In genomic region chr16:11134348-11135344, GRCm38 (mm10) we compare ENCODE assay signal across 8 mouse cellular contexts. TPM values are rescaled to one million over a fixed set of nuclear protein-coding genes. Genes with fewer than 3 reads are reported as not detected.
A peak's percentile ranks its signal among the peaks of the same experiment; 100 is the strongest.
DNase-seq lines count a peak whose midpoint lies in the region; ATAC-seq and TF ChIP-seq lines count a peak whose summit lies in the region.

Gene Txndc11 (minus strand): TSS chr16:11134650.

- no peaks in the 10 kb centered on the region for H3K9me3 ChIP-seq in heart, embryonic 12.5 days (replicated peaks)
- H3K9me3 ChIP-seq in kidney, postnatal 0 days (replicated peaks; ENCODE audit: low read length), result no peaks in the 10 kb centered on the region
- H3K9me3 ChIP-seq in liver, embryonic 11.5 days (ENCODE audit: control insufficient read depth, low read length), result no peaks in the 10 kb centered on the region
- no peaks in the 10 kb centered on the region for H3K9me3 ChIP-seq in stomach, embryonic 14.5 days (ENCODE audit: control insufficient read depth, low read depth, low read length)

- H3K27me3 ChIP-seq in heart, embryonic 12.5 days (replicated peaks), result no peaks in the 10 kb centered on the region
- H3K27me3 ChIP-seq in kidney, postnatal 0 days (ENCODE audit: insufficient read depth, low read length), result no peaks in the 10 kb centered on the region
- no peaks in the 10 kb centered on the region for H3K27me3 ChIP-seq in liver, embryonic 11.5 days (replicated peaks; ENCODE audit: control insufficient read depth, insufficient read depth, low read length)
- no peaks in the 10 kb centered on the region for H3K27me3 ChIP-seq in stomach, embryonic 14.5 days (ENCODE audit: control insufficient read depth, insufficient read depth, low read length)

- H3K4me2 ChIP-seq in heart, embryonic 12.5 days, result peak within 1 kb of the TSS; percentile 79
- peak within 1 kb of the TSS; percentile 87 for H3K4me2 ChIP-seq in kidney, postnatal 0 days (ENCODE audit: low read length)
- H3K4me2 ChIP-seq in liver, embryonic 11.5 days, result peak within 1 kb of the TSS; percentile 82
- peak within 1 kb of the TSS; percentile 83 for H3K4me2 ChIP-seq in stomach, embryonic 14.5 days (replicated peaks; ENCODE audit: low read depth, low read length)

- H3K36me3 ChIP-seq in heart, embryonic 12.5 days, result peaks cover 31% of the 10 kb centered on the region
- peaks cover 14% of the 10 kb centered on the region for H3K36me3 ChIP-seq in kidney, postnatal 0 days (ENCODE audit: insufficient read depth, low read length)
- peaks cover 4% of the 10 kb centered on the region; the same call in 1 of the 2 replicates for H3K36me3 ChIP-seq in liver, embryonic 11.5 days (ENCODE audit: control insufficient read depth, insufficient read depth, low read length)
- peaks cover 16% of the 10 kb centered on the region for H3K36me3 ChIP-seq in stomach, embryonic 14.5 days (ENCODE audit: control insufficient read depth, insufficient read depth, low read length)

- WGBS in heart, embryonic 12.5 days, result under 1% methylated on average over 80 of the region's 80 CpGs
- WGBS in kidney, postnatal 0 days, result under 1% methylated on average over 70 of the region's 80 CpGs
- WGBS in liver, embryonic 11.5 days, result under 1% methylated on average over 75 of the region's 80 CpGs
- WGBS in stomach, embryonic 14.5 days, result under 1% methylated on average over 76 of the region's 80 CpGs

- peak; percentile 96 for ATAC-seq in erythroid progenitor cell, adult 5-6 weeks (replicated peaks; ENCODE audit: low FRiP score, poor library complexity, severe bottlenecking)
- peak; percentile 97 for ATAC-seq in heart, embryonic 12.5 days (ENCODE audit: insufficient number of reproducible peaks, low FRiP score)
- ATAC-seq in kidney, postnatal 0 days (replicated peaks; ENCODE audit: low FRiP score, low read depth), result peak; percentile 99
- ATAC-seq in liver, embryonic 11.5 days (replicated peaks; ENCODE audit: low FRiP score), result peak; percentile 97
- peak; percentile 98 for ATAC-seq in stomach, embryonic 14.5 days (ENCODE audit: insufficient number of reproducible peaks, insufficient read depth, low FRiP score, low read depth)

- H3K4me3 ChIP-seq in heart, embryonic 12.5 days, result peak within 1 kb of the TSS; percentile 97
- peak within 1 kb of the TSS; percentile 98 for H3K4me3 ChIP-seq in kidney, postnatal 0 days (replicated peaks; ENCODE audit: low read depth, low read length)
- peak within 1 kb of the TSS; percentile 93 for H3K4me3 ChIP-seq in liver, embryonic 11.5 days (ENCODE audit: low read depth, low read length)
- peak within 1 kb of the TSS; percentile 73 for H3K4me3 ChIP-seq in stomach, embryonic 14.5 days (ENCODE audit: low read depth, low read length)

- H3K27ac ChIP-seq in heart, embryonic 12.5 days (ENCODE audit: poor library complexity, severe bottlenecking), result peak within 1 kb of the TSS; percentile 98
- H3K27ac ChIP-seq in kidney, postnatal 0 days, result peak within 1 kb of the TSS; percentile 95
- H3K27ac ChIP-seq in liver, embryonic 11.5 days (ENCODE audit: low read depth, low read length), result peak within 1 kb of the TSS; percentile 96
- H3K27ac ChIP-seq in stomach, embryonic 14.5 days (ENCODE audit: low read length), result peak within 1 kb of the TSS; percentile 87

- H3K9ac ChIP-seq in heart, embryonic 12.5 days, result peak within 1 kb of the TSS; percentile 98
- peak within 1 kb of the TSS; percentile 95 for H3K9ac ChIP-seq in kidney, postnatal 0 days (ENCODE audit: low read depth, low read length)
- peak within 1 kb of the TSS; percentile 95 for H3K9ac ChIP-seq in liver, embryonic 11.5 days (ENCODE audit: low read depth, low read length)
- H3K9ac ChIP-seq in stomach, embryonic 14.5 days (replicated peaks; ENCODE audit: low read depth, low read length), result peak within 1 kb of the TSS; percentile 60

- H3K4me1 ChIP-seq in heart, embryonic 12.5 days (replicated peaks), result peaks cover 23% of the 10 kb centered on the region
- H3K4me1 ChIP-seq in kidney, postnatal 0 days (replicated peaks; ENCODE audit: insufficient read depth, low read length), result peaks cover 18% of the 10 kb centered on the region
- H3K4me1 ChIP-seq in liver, embryonic 11.5 days (replicated peaks; ENCODE audit: control insufficient read depth, insufficient read depth, low read length), result peaks cover 21% of the 10 kb centered on the region
- peaks cover 17% of the 10 kb centered on the region for H3K4me1 ChIP-seq in stomach, embryonic 14.5 days (ENCODE audit: control insufficient read depth, insufficient read depth, low read length)

- peak; percentile 9; the same call in 1 of the 2 replicates for TF ChIP-seq CTCF in kidney, postnatal 0 days (IDR thresholded peaks at IDR 0.05; ENCODE audit: low read depth)

- peak; percentile 99 for DNase-seq in CD4-positive helper T cell, adult 2 months (ENCODE audit: low read depth, low spot score)
- peak; percentile 96 for DNase-seq in brain, embryonic 18.5 days (ENCODE audit: low read depth, low spot score)
- DNase-seq in kidney, postnatal 0 days (ENCODE audit: low spot score), result peak; percentile 99
- peak; percentile 99 for DNase-seq in liver, embryonic 11.5 days (ENCODE audit: low spot score)
- DNase-seq in naive thymus-derived CD4-positive, alpha-beta T cell, adult 2 months (ENCODE audit: low read depth), result peak; percentile 100

RNA-seq across cellular contexts. Expression of gene Txndc11, which starts in this region (rescaled TPM):
- total RNA-seq in erythroid progenitor cell, adult 5-6 weeks (2015; ENCODE audit: low replicate concordance), result 15.1 and 15.9 TPM in 2 replicates
- total RNA-seq in erythroid progenitor cell, adult 5-6 weeks (2017; ENCODE audit: low replicate concordance), result 18.0 and 28.1 TPM in 2 replicates
- 36.7 and 37.2 TPM in 2 replicates for polyA plus RNA-seq in heart, embryonic 12.5 days (2016; fragmentation: Nextera tagmentation; extraction: Ambion mirVana)
- 28.8 and 33.3 TPM in 2 replicates for polyA plus RNA-seq in kidney, postnatal 0 days (2015; fragmentation: Nextera tagmentation; extraction: Ambion mirVana)
- polyA plus RNA-seq in liver, embryonic 11.5 days (2014; fragmentation: Nextera tagmentation; extraction: Ambion mirVana), result 36.5 and 38.0 TPM in 2 replicates
- 35.1 and 36.1 TPM in 2 replicates for polyA plus RNA-seq in stomach, embryonic 14.5 days (2014; fragmentation: Nextera tagmentation; extraction: Ambion mirVana)

Comparison
In these comparisons a context has a peak if more than half of its experiments do, and no peak if none do; other contexts are left out.
1. Peak in every context shown above with its lines: DNase-seq, ATAC-seq, H3K4me3 ChIP-seq and H3K27ac ChIP-seq.